Mouse (Mus musculus) CH12.LX (cell line): ENCODE data around the gene BC017158. TPM values are rescaled to one million over a fixed set of nuclear protein-coding genes. Genes with fewer than 3 reads are reported as not detected.

ENCODE experiments used
- DNase-seq: peaks from one replicate; pipeline ENCODE4 v3.0.0-alpha.2; 2013; ENCODE audit errors: extremely low read depth
- H3K27ac ChIP-seq: 2 replicates; pipeline ENCODE4 v1.5.1; 2012; ENCODE audit warnings: low read depth, mild to moderate bottlenecking, control low read depth, moderate library complexity; ENCODE audit not compliant: insufficient read depth
- H3K27me3 ChIP-seq: replicated peaks from 2 replicates; pipeline ENCODE3; 2012; ENCODE audit warnings: inconsistent platforms
- H3K36me3 ChIP-seq, 2 experiments: replicated peaks in 1 of 2; 2 replicates each; pipeline versions ENCODE3 to v1.6.1; 2012; ENCODE audit warnings: inconsistent platforms in 1 of 2, low read length in 1 of 2, mild to moderate bottlenecking in 1 of 2, mixed read lengths in 1 of 2, moderate library complexity in 1 of 2; ENCODE audit not compliant: control insufficient read depth in 1 of 2, insufficient read depth in 1 of 2
- H3K4me1 ChIP-seq, 2 experiments: 2 replicates each; pipeline ENCODE4 v1.6.1; 2012; ENCODE audit warnings: inconsistent platforms in 1 of 2, moderate library complexity in 1 of 2; ENCODE audit not compliant: insufficient read depth in 2 of 2, control insufficient read depth in 1 of 2
- H3K4me2 ChIP-seq: 2 replicates; pipeline ENCODE4 v1.6.1; 2012; ENCODE audit warnings: low read depth, mild to moderate bottlenecking, control low read depth; ENCODE audit not compliant: poor library complexity, insufficient read depth, severe bottlenecking
- H3K4me3 ChIP-seq, 3 experiments: fragments of 150-350 bp in 1 of 3; sonication (generic) in 1 of 3; replicated peaks in 1 of 3; 2 replicates each; pipeline versions ENCODE3 to v1.5.1; 2011 to 2012; ENCODE audit warnings: low read depth in 2 of 3, low read length in 2 of 3, mild to moderate bottlenecking in 2 of 3, moderate library complexity in 2 of 3, control low read depth in 1 of 3, improper control_type of control experiment in 1 of 3, inconsistent platforms in 1 of 3, mixed read lengths in 1 of 3; ENCODE audit not compliant: poor library complexity in 1 of 3
- H3K79me2 ChIP-seq: replicated peaks from 2 replicates; pipeline ENCODE4 v1.6.1; 2012; ENCODE audit warnings: mild to moderate bottlenecking, moderate library complexity; ENCODE audit not compliant: control insufficient read depth, poor library complexity, insufficient read depth, severe bottlenecking; ENCODE audit errors: extremely low read depth
- H3K9ac ChIP-seq: 2 replicates; pipeline ENCODE4 v1.6.1; 2012; ENCODE audit warnings: low read depth, mild to moderate bottlenecking, control low read depth, moderate library complexity; ENCODE audit not compliant: insufficient read depth
- H3K9me3 ChIP-seq: replicated peaks from 2 replicates; pipeline ENCODE3; 2012; ENCODE audit warnings: low read length, inconsistent platforms, mixed read lengths
- BHLHE40 ChIP-seq: IDR thresholded peaks from 2 replicates; pipeline ENCODE4 v1.6.1; 2011; ENCODE audit warnings: mild to moderate bottlenecking, low read depth, low read length, improper control_type of control experiment
- CHD2 ChIP-seq: IDR thresholded peaks from 2 replicates; pipeline ENCODE4 v1.6.1; 2011; ENCODE audit warnings: low read length, improper control_type of control experiment
- CTCF ChIP-seq, 2 experiments: IDR thresholded peaks in 1 of 2; conservative IDR thresholded peaks in 1 of 2; 2 replicates each; pipeline ENCODE4 v1.5.1; 2011 to 2012; ENCODE audit warnings: low read depth in 2 of 2, low read length in 2 of 2, improper control_type of control experiment in 1 of 2, inconsistent platforms in 1 of 2, mild to moderate bottlenecking in 1 of 2, moderate library complexity in 1 of 2
- E2F4 ChIP-seq: IDR thresholded peaks from 2 replicates; pipeline ENCODE4 v1.6.1; 2011; ENCODE audit warnings: low read depth, low read length, improper control_type of control experiment; ENCODE audit not compliant: insufficient replicate concordance
- ETS1 ChIP-seq: conservative IDR thresholded peaks from 2 replicates; pipeline ENCODE4 v1.6.1; 2012; ENCODE audit warnings: low read depth, mild to moderate bottlenecking, inconsistent platforms, low read length, improper control_type of control experiment, moderate library complexity
- GABPA ChIP-seq: IDR thresholded peaks from 2 replicates; pipeline ENCODE4 v1.6.1; 2012; ENCODE audit warnings: low read depth, low read length, improper control_type of control experiment, inconsistent platforms; ENCODE audit not compliant: insufficient replicate concordance
- IRF4 ChIP-seq: IDR thresholded peaks from 2 replicates; pipeline ENCODE4 v1.6.1; 2014; ENCODE audit warnings: low read depth, mild to moderate bottlenecking, inconsistent platforms, low read length, improper control_type of control experiment
- JUN ChIP-seq: IDR thresholded peaks from 2 replicates; pipeline ENCODE4 v1.6.1; 2011; ENCODE audit warnings: low read depth, mild to moderate bottlenecking, low read length, improper control_type of control experiment, moderate library complexity; ENCODE audit not compliant: insufficient read depth
- MXI1 ChIP-seq: IDR thresholded peaks from 2 replicates; pipeline ENCODE4 v1.6.1; 2011; ENCODE audit warnings: mild to moderate bottlenecking, low read depth, low read length, improper control_type of control experiment
- MYC ChIP-seq: IDR thresholded peaks from 2 replicates; pipeline ENCODE4 v1.6.1; 2011; ENCODE audit warnings: low read depth, mild to moderate bottlenecking, improper control_type of control experiment, low read length
- NRF1 ChIP-seq: IDR thresholded peaks from 2 replicates; pipeline ENCODE4 v1.6.1; 2014; ENCODE audit warnings: low read depth, mild to moderate bottlenecking, inconsistent platforms, low read length, improper control_type of control experiment, moderate library complexity
- POLR2A ChIP-seq: IDR thresholded peaks from 2 replicates; pipeline ENCODE4 v1.6.1; 2011; ENCODE audit warnings: low read depth, mild to moderate bottlenecking, improper control_type of control experiment, low read length
- POLR2AphosphoS2 ChIP-seq: IDR thresholded peaks from 2 replicates; pipeline ENCODE4 v1.6.1; 2011; ENCODE audit warnings: low read depth, low read length, improper control_type of control experiment
- RAD21 ChIP-seq: IDR thresholded peaks from 2 replicates; pipeline ENCODE4 v1.6.1; 2011; ENCODE audit warnings: low read depth, mild to moderate bottlenecking, low read length, improper control_type of control experiment, moderate library complexity
- RCOR1 ChIP-seq: conservative IDR thresholded peaks from 2 replicates; pipeline ENCODE4 v1.6.1; 2012; ENCODE audit warnings: low read depth, mild to moderate bottlenecking, inconsistent platforms, low read length, improper control_type of control experiment
- SMC3 ChIP-seq: IDR thresholded peaks from 2 replicates; pipeline ENCODE4 v1.6.1; 2011; ENCODE audit warnings: low read depth, low read length, improper control_type of control experiment
- TBP ChIP-seq: conservative IDR thresholded peaks from 2 replicates; pipeline ENCODE4 v1.6.1; 2011; ENCODE audit warnings: low read depth, low read length, improper control_type of control experiment
- TCF12 ChIP-seq: IDR thresholded peaks from 2 replicates; pipeline ENCODE4 v1.6.1; 2014; ENCODE audit warnings: low read depth, mild to moderate bottlenecking, inconsistent platforms, low read length, improper control_type of control experiment
- USF1 ChIP-seq: IDR thresholded peaks from 2 replicates; pipeline ENCODE4 v1.6.1; 2014; ENCODE audit warnings: low read depth, mild to moderate bottlenecking, inconsistent platforms, low read length, improper control_type of control experiment
- ZC3H11A ChIP-seq: IDR thresholded peaks from 2 replicates; pipeline ENCODE4 v1.6.1; 2012; ENCODE audit warnings: low read depth, mild to moderate bottlenecking, inconsistent platforms, low read length, improper control_type of control experiment
- dilution Hi-C: fragments of 300-500 bp; cut with MboI; formaldehyde crosslinking; loops from 2 replicates; pipeline ENCODE4 v1.14.3; 2020; ENCODE audit warnings: low sequenced_read_pairs; ENCODE audit not compliant: extremely low pct_unique_long_range_greater_than_20kb, extremely low pct_ligation_motif_present
- in situ Hi-C: fragments of 300-500 bp; cut with MboI; formaldehyde crosslinking; loops from 3 replicates; pipeline ENCODE4 v1.14.3; 2019; ENCODE audit warnings: low sequenced_read_pairs, low pct_ligation_motif_present, low pct_unique_long_range_greater_than_20kb, mixed read lengths
- polyA plus RNA-seq: library from polyadenylated mRNA; unstranded; fragments of >175 nt; gene quantifications from 2 replicates; pipeline ENCODE4 v1.2.1, GENCODE M21; 2012; ENCODE audit warnings: low read depth; ENCODE audit not compliant: insufficient read length
- total RNA-seq, 2 experiments: library from RNA; depleted of rRNA; stranded (reverse); fragments of 300-350 nt in 1 of 2; fragments of >200 nt in 1 of 2; gene quantifications; 2 replicates each; pipeline ENCODE4 v1.2.3; 2012 to 2014

Gene BC017158
- total and polyA plus RNA-seq, 3 experiments, result 4.9 to 14.5 (median 8.1) TPM

DNA sequence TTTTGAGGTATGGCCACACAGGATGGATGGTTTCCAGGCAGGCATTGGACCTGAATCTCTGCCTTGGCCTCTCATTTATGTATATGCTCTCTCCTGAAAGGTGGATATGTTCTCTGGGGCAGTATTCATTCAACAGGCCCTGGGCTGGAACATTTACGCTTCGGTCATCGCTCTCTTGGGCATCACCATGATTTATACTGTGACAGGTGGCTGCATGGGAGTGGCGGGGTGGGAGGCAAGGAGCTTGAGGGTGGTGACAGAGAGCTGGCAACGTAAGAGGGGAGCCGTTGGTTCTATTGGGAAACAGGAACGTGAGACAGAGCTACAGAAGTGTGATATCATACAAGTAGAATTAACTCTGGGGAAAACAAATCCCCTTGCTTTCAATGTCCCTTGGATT is 30.2 kb downstream of the BC017158 start:
- H3K4me1 ChIP-seq, result no peaks in the 10 kb centered on the region
- no peak overlapping the region for H3K4me3 ChIP-seq
- H3K4me2 ChIP-seq, result no peak overlapping the region
- DNase-seq, result no peak
- dilution Hi-C loops, result no loop called here
- no peaks in the 10 kb centered on the region for H3K79me2 ChIP-seq
- in situ Hi-C loops, result no loop called here
- H3K9ac ChIP-seq, result no peak overlapping the region
- no peaks in the 10 kb centered on the region for H3K9me3 ChIP-seq
- peaks cover 9 to 27% of the 10 kb centered on the region in 2 experiments for H3K36me3 ChIP-seq
- no peak for TF ChIP-seq GABPA
- TF ChIP-seq E2F4, result no peak
- H3K27ac ChIP-seq, result no peak overlapping the region
- peaks cover 13% of the 10 kb centered on the region for H3K27me3 ChIP-seq

DNA sequence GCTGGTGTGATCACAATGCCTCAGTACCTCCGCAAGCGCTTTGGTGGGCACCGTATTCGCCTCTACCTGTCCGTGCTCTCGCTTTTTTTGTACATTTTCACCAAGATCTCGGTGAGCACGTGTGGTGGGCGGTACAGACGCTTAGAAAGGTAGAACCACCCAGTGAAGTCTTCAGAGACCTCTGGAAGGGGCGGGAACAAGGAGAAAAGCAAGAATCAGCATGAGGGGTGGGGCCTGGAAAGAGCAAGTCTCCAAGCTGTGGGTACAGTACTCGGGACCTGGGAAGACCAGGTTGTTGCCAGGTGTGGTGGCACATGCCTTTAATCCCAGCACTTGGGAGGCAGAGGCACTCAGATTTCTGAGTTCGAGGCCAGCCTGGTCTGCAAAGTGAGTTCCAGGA is 30.6 kb downstream of the BC017158 start:
- Histone ChIP-seq H3K4me3 (no peak overlapping the region), H3K36me3 (peaks cover 9 to 24% of the 10 kb centered on the region in 2 experiments), H3K4me1 (no peaks in the 10 kb centered on the region), H3K79me2 (no peaks in the 10 kb centered on the region), H3K9me3 (no peaks in the 10 kb centered on the region), H3K27me3 (peaks cover 13% of the 10 kb centered on the region), H3K9ac (no peak overlapping the region), H3K4me2 (no peak overlapping the region), H3K27ac (no peak overlapping the region)
- TF ChIP-seq JUN (no peak), TCF12 (no peak), TBP (no peak)
- no peak for DNase-seq
- in situ Hi-C loops (no loop called here), dilution Hi-C loops (no loop called here)

DNA sequence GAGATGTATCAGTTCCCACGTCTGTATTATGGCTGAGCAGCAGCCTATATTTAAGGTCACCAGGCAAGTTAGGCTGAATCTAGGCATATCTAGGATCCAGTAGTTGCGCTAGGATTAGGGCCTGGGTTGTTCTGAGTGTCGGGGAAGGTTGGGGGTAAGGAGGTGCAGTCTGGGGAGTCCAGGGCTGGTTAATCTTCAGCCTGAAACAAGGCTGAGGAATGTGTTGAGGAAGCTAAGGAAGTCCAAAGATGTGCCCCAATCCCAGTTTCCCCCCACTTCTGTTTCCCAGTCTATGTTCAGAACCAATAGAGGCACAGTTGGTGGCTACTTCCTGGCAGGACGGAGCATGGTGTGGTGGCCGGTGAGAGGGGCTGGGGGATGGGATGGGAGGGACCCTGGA is 31.9 kb downstream of the BC017158 start:
- H3K9me3 ChIP-seq, result no peaks in the 10 kb centered on the region
- no peak overlapping the region for H3K4me2 ChIP-seq
- H3K27me3 ChIP-seq, result peaks cover 13% of the 10 kb centered on the region
- in situ Hi-C loops (no loop called here), dilution Hi-C loops (no loop called here)
- H3K27ac ChIP-seq, result no peak overlapping the region
- H3K9ac ChIP-seq, result no peak overlapping the region
- no peaks in the 10 kb centered on the region for H3K79me2 ChIP-seq
- H3K36me3 ChIP-seq, result peaks cover 0 to 10% of the 10 kb centered on the region in 2 experiments
- H3K4me3 ChIP-seq, result no peak overlapping the region
- DNase-seq, result no peak
- TF ChIP-seq NRF1 (no peak), ETS1 (no peak), POLR2AphosphoS2 (no peak), ZC3H11A (no peak), MXI1 (no peak), POLR2A (no peak), RCOR1 (no peak), SMC3 (no peak), IRF4 (no peak), CHD2 (no peak), USF1 (no peak), RAD21 (no peak), TBP (no peak), MYC (no peak), BHLHE40 (no peak), E2F4 (no peak), CTCF (conservative IDR thresholded peaks at IDR 0.05 in 1 of 2, IDR thresholded peaks at IDR 0.05 in 1 of 2; ENCODE audit: low read depth in 2 of 2, low read length in 2 of 2) (no peak), JUN (no peak)
- H3K4me1 ChIP-seq, result no peaks in the 10 kb centered on the region
